Mouse (Mus musculus) hindbrain, embryonic 16.5 days (tissue): ENCODE measurements at regions not wholly inside any gene's neighbourhood (a gene's known extent, or its start where the extent isn't known, plus 50 kb on each side); places are given as distances from the start of the nearest gene placed in this dataset.
"Not testable (repeated sequence)": the region's sequence is repeated elsewhere in the genome, so short reads cannot be mapped to it uniquely, and the experiment has no call there.

ENCODE experiments used
- ATAC-seq: fragments of 200-750 bp; cut with Nextera tagmentation; 2 replicates; pipeline ENCODE4 v1.8.0; 2017; ENCODE audit warnings: moderate TSS enrichment, moderate library complexity
- H3K27ac ChIP-seq: fragments of 300-500 bp; sonication (generic); 2 replicates; pipeline ENCODE4 v1.5.1; 2014; ENCODE audit warnings: low read depth, mild to moderate bottlenecking, control low read depth, low read length, moderate library complexity
- H3K27me3 ChIP-seq: fragments of 300-500 bp; sonication (generic); replicated peaks from 2 replicates; pipeline ENCODE4 v1.6.1; 2014; ENCODE audit warnings: low read length; ENCODE audit not compliant: control insufficient read depth, insufficient read depth
- H3K36me3 ChIP-seq: fragments of 300-500 bp; sonication (generic); 2 replicates; pipeline ENCODE4 v1.6.1; 2014; ENCODE audit warnings: mild to moderate bottlenecking, low read length, moderate library complexity, mixed read lengths; ENCODE audit not compliant: control insufficient read depth, insufficient read depth
- H3K4me1 ChIP-seq: fragments of 300-500 bp; sonication (generic); 2 replicates; pipeline ENCODE4 v1.6.1; 2014; ENCODE audit warnings: low read depth, low read length; ENCODE audit not compliant: control insufficient read depth, insufficient read depth
- H3K4me2 ChIP-seq: fragments of 300-500 bp; sonication (generic); 2 replicates; pipeline ENCODE4 v1.6.1; 2014; ENCODE audit warnings: mild to moderate bottlenecking, low read length, control low read depth, moderate library complexity
- H3K4me3 ChIP-seq: fragments of 300-500 bp; sonication (generic); 2 replicates; pipeline ENCODE4 v1.5.1; 2014; ENCODE audit warnings: mild to moderate bottlenecking, low read length, control low read depth, moderate library complexity
- H3K9ac ChIP-seq: fragments of 300-500 bp; sonication (generic); 2 replicates; pipeline ENCODE4 v1.6.1; 2014; ENCODE audit warnings: low read depth, mild to moderate bottlenecking, control low read depth, low read length, moderate library complexity
- H3K9me3 ChIP-seq: fragments of 300-500 bp; sonication (generic); 2 replicates; pipeline ENCODE4 v1.6.1; 2014; ENCODE audit warnings: mild to moderate bottlenecking, low read length, moderate library complexity; ENCODE audit not compliant: control insufficient read depth
- WGBS: fragments of 180-500 bp; shearing (Covaris S2); extraction: QIAGEN DNeasy Blood & Tissue Kit; methylation state at CpG from one replicate; pipeline ENCODE4 v1.1.7; 2014; 5-methylcytosine and 5-hydroxymethylcytosine counted together

GRCm38 (mm10) chr4:93638207-93638606 is 302.9 kb upstream of the Tusc1 start:
- ATAC-seq, result no peak
- Histone ChIP-seq H3K4me3 (no peak overlapping the region), H3K4me1 (no peaks in the 10 kb centered on the region), H3K27ac (no peak overlapping the region), H3K4me2 (no peak overlapping the region), H3K27me3 (no peaks in the 10 kb centered on the region), H3K9ac (no peak overlapping the region), H3K9me3 (no peaks in the 10 kb centered on the region), H3K36me3 (no peaks in the 10 kb centered on the region)
- 88% methylated on average over 1 of the region's 1 CpGs for WGBS

- H3K4me3 ChIP-seq, result no peak overlapping the region
- H3K9me3 ChIP-seq, result no peaks in the 10 kb centered on the region
- no peaks in the 10 kb centered on the region for H3K4me1 ChIP-seq
- H3K27ac ChIP-seq, result no peak overlapping the region
- no peaks in the 10 kb centered on the region for H3K36me3 ChIP-seq
- no peak overlapping the region for H3K4me2 ChIP-seq
- 86% methylated on average over 1 of the region's 1 CpGs for WGBS
- no peak overlapping the region for H3K9ac ChIP-seq
- no peak for ATAC-seq
- no peaks in the 10 kb centered on the region for H3K27me3 ChIP-seq
These were observed 263.2 kb upstream of the Tusc1 start for GRCm38 (mm10) chr4:93598474-93598873.

- Histone ChIP-seq H3K27me3 (no peaks in the 10 kb centered on the region), H3K4me3 (no peak overlapping the region), H3K9ac (no peak overlapping the region), H3K4me1 (no peaks in the 10 kb centered on the region), H3K4me2 (no peak overlapping the region), H3K36me3 (no peaks in the 10 kb centered on the region), H3K27ac (no peak overlapping the region), H3K9me3 (no peaks in the 10 kb centered on the region)
- WGBS, result 91% methylated on average over 1 of the region's 1 CpGs
- ATAC-seq, result no peak
These were observed 249.0 kb upstream of the Tusc1 start for GRCm38 (mm10) chr4:93584328-93584727.

- no peak for ATAC-seq
These were observed 248.5 kb upstream of the Tusc1 start for GRCm38 (mm10) chr4:93583670-93584303.

GRCm38 (mm10) chr4:93579343-93579742 is 244.0 kb upstream of the Tusc1 start:
- H3K9ac ChIP-seq, result no peak overlapping the region
- no peaks in the 10 kb centered on the region for H3K4me1 ChIP-seq
- H3K4me3 ChIP-seq, result no peak overlapping the region
- WGBS, result 94% methylated on average over 5 of the region's 5 CpGs
- no peak overlapping the region for H3K27ac ChIP-seq
- no peak for ATAC-seq
- H3K9me3 ChIP-seq, result no peaks in the 10 kb centered on the region
- no peaks in the 10 kb centered on the region for H3K27me3 ChIP-seq
- no peaks in the 10 kb centered on the region for H3K36me3 ChIP-seq
- no peak overlapping the region for H3K4me2 ChIP-seq

More at GRCm38 (mm10) chr4:93583670-93584303, 248.5 kb upstream of the Tusc1 start:
- no peaks in the 10 kb centered on the region for H3K36me3 ChIP-seq
- no peaks in the 10 kb centered on the region for H3K9me3 ChIP-seq
- H3K27ac ChIP-seq, result no peak overlapping the region
- no peaks in the 10 kb centered on the region for H3K27me3 ChIP-seq
- 80% methylated on average over 4 of the region's 4 CpGs for WGBS
- H3K9ac ChIP-seq, result no peak overlapping the region
- H3K4me3 ChIP-seq, result no peak overlapping the region
- H3K4me2 ChIP-seq, result no peak overlapping the region
- no peaks in the 10 kb centered on the region for H3K4me1 ChIP-seq

- H3K4me3 ChIP-seq, result no peak overlapping the region
- no peaks in the 10 kb centered on the region for H3K4me1 ChIP-seq
- 76% methylated on average over 5 of the region's 5 CpGs for WGBS
- H3K27me3 ChIP-seq, result no peaks in the 10 kb centered on the region
- no peak overlapping the region for H3K9ac ChIP-seq
- ATAC-seq, result no peak
- H3K36me3 ChIP-seq, result no peaks in the 10 kb centered on the region
- no peak overlapping the region for H3K4me2 ChIP-seq
- no peaks in the 10 kb centered on the region for H3K9me3 ChIP-seq
- H3K27ac ChIP-seq, result no peak overlapping the region
These were observed 232.4 kb upstream of the Tusc1 start for GRCm38 (mm10) chr4:93567487-93568259.

GRCm38 (mm10) chr4:93555787-93556760 is 220.8 kb upstream of the Tusc1 start:
- H3K27ac ChIP-seq, result no peak overlapping the region
- ATAC-seq, result no peak
- no peak overlapping the region for H3K9ac ChIP-seq
- no peaks in the 10 kb centered on the region for H3K36me3 ChIP-seq
- WGBS, result 89% methylated on average over 5 of the region's 5 CpGs
- H3K4me2 ChIP-seq, result no peak overlapping the region
- no peaks in the 10 kb centered on the region for H3K27me3 ChIP-seq
- H3K4me3 ChIP-seq, result no peak overlapping the region
- no peaks in the 10 kb centered on the region for H3K4me1 ChIP-seq
- H3K9me3 ChIP-seq, result no peaks in the 10 kb centered on the region

- H3K36me3 ChIP-seq, H3K27ac ChIP-seq, ATAC-seq, H3K9ac ChIP-seq, H3K9me3 ChIP-seq, H3K27me3 ChIP-seq, H3K4me3 ChIP-seq, H3K4me2 ChIP-seq, H3K4me1 ChIP-seq: not testable (repeated sequence)
- WGBS, result 89% methylated on average over 2 of the region's 2 CpGs
These were observed 219.9 kb upstream of the Tusc1 start for GRCm38 (mm10) chr4:93555181-93555580.
